Mouse (Mus musculus) spleen, adult 10 weeks (tissue): ENCODE results near the gene Dcdc2b. TPM values are rescaled to one million over a fixed set of nuclear protein-coding genes. Genes with fewer than 3 reads are reported as not detected.

Source experiments
- polyA plus RNA-seq: library from polyadenylated mRNA; stranded (reverse); fragments of 350-450 nt; fragmentation: Illumina TruSeq; extraction: RNeasy Lipid Tissue Mini Kit (QIAGEN cat#74804); gene quantifications from one replicate; pipeline ENCODE4 v1.2.3, GENCODE M21; 2015; ENCODE audit warnings: low replicate concordance; ENCODE audit not compliant: insufficient read depth

The Dcdc2b gene
- 1.8 TPM for polyA plus RNA-seq

DNA sequence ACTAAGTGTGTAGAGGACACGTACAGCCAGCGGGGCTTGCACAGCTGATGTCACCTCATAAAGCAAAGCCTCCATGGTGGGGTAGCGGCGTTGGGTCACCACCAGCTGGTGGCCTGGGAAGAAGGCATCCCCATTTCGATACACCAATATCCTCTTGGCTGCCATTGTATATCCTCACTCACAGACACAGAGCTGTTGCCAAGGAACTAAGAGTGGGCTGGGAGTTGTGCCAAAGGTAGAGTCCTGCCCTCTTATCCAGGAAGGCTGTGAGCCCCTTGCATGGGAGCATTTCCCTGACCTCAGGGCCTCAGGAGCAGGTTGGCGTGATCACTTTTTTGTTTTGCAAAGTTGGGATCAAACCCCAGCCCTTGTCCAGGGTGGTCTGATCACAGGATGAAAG, at the start of gene Dcdc2b:
Gene Dcdc2b (minus strand): TSS at position 165 of the 400 bp plus-strand sequence.

DNA sequence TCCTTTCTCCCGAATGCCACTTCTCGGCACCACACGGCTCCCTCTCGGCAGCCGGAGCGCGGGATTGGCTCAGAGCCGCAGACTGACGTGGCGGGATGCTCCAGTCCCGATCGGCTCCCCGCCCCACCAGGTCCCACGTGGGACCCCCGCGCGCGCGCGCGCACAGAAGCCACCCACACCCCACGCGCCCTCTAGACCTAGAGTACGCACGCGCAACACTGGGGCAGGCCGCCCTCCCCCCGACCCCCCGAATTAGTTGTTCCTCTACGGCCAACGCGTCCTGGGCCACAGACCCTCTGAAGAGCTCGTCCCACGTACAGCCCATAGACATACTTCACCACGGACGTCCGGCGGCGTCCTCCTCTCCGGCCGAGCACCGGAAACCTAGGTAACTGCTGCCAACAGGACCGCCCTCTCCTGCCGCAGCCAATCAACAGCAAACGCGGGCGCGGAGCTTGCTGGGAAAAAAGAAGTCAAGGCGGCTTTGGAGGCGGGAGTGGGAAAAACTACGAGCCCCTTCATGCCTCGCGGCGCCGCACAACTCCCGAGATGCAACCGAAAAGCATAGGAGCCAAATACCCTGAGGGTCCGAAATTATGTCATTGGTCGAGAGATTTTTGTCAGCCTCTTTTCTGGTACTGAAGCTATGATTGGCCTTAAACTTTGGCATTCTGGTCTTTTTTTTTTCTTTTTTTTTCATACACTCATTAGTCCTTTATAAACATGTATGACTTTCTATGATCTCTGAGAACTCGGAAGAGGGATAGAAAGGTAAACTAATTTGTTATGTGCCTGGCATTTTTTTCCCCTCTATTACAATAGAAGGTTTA, 26.8 kb upstream of the Dcdc2b start, which contains the start of gene Txlna:
Gene Txlna (minus strand): TSS at position 428 of the 830 bp plus-strand sequence.

GRCm38 (mm10) chr4:129623681-129624091, 9.6 kb upstream of the Dcdc2b start, which contains the start of gene Ccdc28b:
TSS of gene Ccdc28b (minus strand) at chr4:129623947.

GRCm38 (mm10) chr4:129618786-129619691, 5.0 kb upstream of the Dcdc2b start, which contains the start of gene Iqcc:
TSS of gene Iqcc (minus strand) at chr4:129619099.

DNA sequence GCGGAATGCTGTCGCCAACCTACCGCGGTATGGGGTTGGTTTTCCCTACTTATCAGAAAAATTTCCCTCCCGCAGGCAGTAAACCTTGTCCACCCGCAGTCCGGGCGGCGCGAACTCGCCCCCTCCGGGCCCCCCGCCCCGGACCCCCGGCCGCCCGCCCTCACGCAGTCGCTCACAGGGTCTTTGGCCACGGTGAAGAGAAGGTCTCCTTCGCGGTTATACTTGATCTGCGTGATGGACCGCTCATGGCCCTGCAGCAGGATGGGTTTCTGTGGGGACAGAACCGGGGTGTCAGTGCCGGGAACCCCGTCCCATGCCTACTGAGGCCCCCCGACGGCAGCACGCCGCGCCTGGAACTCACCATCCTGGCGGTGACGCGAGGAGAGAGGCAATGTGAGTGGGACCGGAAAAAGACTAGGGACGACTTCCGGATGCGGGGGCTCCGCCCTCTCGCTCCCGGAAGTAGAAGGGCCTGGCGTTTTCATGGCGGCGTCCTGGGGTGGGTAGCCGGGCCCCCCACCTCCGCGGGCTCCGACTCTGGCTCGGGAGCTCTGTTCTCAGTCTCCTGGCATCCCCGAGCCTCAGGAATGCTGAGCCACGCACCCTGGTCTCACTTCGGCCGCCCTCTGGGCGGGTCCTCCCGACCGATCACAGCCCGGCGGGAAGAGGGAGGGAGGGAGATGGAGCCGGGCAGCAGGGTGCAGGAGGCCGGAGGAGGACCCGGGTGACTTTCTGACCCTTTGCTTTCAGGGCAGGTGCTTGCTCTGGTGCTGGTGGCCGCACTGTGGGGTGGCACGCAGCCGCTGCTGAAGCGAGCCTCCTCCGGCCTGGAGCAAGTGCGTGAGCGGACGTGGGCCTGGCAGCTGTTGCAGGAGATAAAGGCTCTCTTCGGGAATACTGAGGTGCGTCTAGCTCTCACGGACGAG, 13.6 kb downstream of the Dcdc2b start, which contains the start of the genes Eif3i and Tmem234:
Gene Eif3i (minus strand): TSS at position 416 of the 926 bp plus-strand sequence.
Gene Tmem234 (plus strand): TSS at position 436 of the 926 bp plus-strand sequence.

GRCm38 (mm10) chr4:129578466-129578865, 35.6 kb downstream of the Dcdc2b start, which contains the start of gene Fam167b:
TSS of gene Fam167b (minus strand) at chr4:129578549.

DNA sequence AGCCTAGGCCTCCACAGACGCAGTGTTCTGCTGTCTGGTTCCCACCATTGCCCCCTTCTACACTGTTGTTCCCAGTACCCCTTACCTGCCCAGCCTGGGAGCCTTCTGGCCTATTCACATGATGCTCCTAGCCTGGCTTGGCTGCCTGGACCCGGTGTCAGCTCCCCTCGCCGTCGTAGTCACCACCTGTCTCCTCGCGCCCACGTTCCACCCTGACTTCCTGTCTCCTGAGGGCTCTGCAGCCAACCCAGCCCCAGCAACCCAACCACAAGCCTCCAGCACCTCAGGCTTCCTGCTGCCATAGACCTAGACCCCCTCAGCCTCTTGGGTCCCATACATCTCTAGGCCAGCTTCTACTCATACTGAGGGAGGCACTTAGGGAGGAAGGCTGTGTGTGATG, 40.6 kb downstream of the Dcdc2b start, which contains the start of gene Lck:
Gene Lck (minus strand): TSS at position 212 of the 400 bp plus-strand sequence.

Other genes starting within 250 kb of the Dcdc2b start
- gene Zbtb8a, start 236.1 kb downstream of the Dcdc2b start, polyA plus RNA-seq = 4.8 TPM
- gene Zbtb8b, start 173.4 kb downstream of the Dcdc2b start, polyA plus RNA-seq = not detected
- 45.0 TPM for gene Bsdc1, start 152.7 kb downstream of the Dcdc2b start, polyA plus RNA-seq
- not detected for gene Tssk3, start 123.2 kb downstream of the Dcdc2b start, polyA plus RNA-seq
- gene Fam229a, start 123.1 kb downstream of the Dcdc2b start, polyA plus RNA-seq = not detected
- 79.0 TPM for gene Marcksl1, start 100.7 kb downstream of the Dcdc2b start, polyA plus RNA-seq
- 187 TPM for gene Hdac1, start 71.5 kb downstream of the Dcdc2b start, polyA plus RNA-seq
- gene Lck, start 40.6 kb downstream of the Dcdc2b start, polyA plus RNA-seq = 95.5 TPM
- gene Fam167b, start 35.7 kb downstream of the Dcdc2b start, polyA plus RNA-seq = 10.3 TPM
- 119 TPM for gene Eif3i, start 13.6 kb downstream of the Dcdc2b start, polyA plus RNA-seq
- 211 TPM for gene Tmem234, start 13.6 kb downstream of the Dcdc2b start, polyA plus RNA-seq
- gene Iqcc, start 4.8 kb upstream of the Dcdc2b start, polyA plus RNA-seq = 26.7 TPM
- 29.6 TPM for gene Ccdc28b, start 9.7 kb upstream of the Dcdc2b start, polyA plus RNA-seq
- 29.1 TPM for gene Txlna, start 26.8 kb upstream of the Dcdc2b start, polyA plus RNA-seq
- gene Kpna6, start 58.5 kb upstream of the Dcdc2b start, polyA plus RNA-seq = 34.8 TPM
- gene Tmem39b, start 82.6 kb upstream of the Dcdc2b start, polyA plus RNA-seq = 7.3 TPM
- gene Khdrbs1, start 128.0 kb upstream of the Dcdc2b start, polyA plus RNA-seq = 141 TPM
- 613 TPM for gene Ptp4a2, start 197.0 kb upstream of the Dcdc2b start, polyA plus RNA-seq